Mouse (Mus musculus): ENCODE data around the gene Sema4d.

DNA sequence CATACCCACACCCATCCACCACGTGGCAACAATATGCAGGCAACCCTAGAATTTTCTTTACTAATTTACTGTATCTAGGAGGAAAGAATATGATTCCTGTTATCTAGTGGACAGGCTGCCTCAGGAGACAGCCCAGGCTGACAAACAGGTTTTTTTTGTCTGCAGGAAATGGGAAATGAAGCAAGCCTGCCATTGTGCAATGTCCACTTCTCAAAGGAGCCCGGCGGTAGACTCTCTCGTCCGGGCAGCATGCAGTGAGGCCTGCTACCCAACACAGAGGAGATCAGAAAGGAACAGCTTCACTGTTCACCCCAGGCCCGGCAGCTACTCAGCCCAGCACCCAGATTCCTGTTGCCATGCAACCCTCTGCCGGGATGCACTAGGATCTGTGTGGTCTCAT, 82.8 kb downstream of the Sema4d start:
- no peak for TF ChIP-seq EP300 (IDR thresholded peaks at IDR 0.05; ENCODE audit: insufficient read depth, low read depth, low read length)
- no peak for TF ChIP-seq POLR2A (IDR thresholded peaks at IDR 0.05; ENCODE audit: insufficient read depth, low read length)
